Mouse (Mus musculus): ENCODE results near the gene Lime1.

Gene Lime1

GRCm38 (mm10) chr2:181391541-181391940 lies 11.7 kb downstream of the Lime1 start:
- DNase-seq, result no peak

GRCm38 (mm10) chr2:181392600-181393213 lies 12.8 kb downstream of the Lime1 start:
- DNase-seq, result peak; percentile 93

- DNase-seq, result no peak
Observed at GRCm38 (mm10) chr2:181394086-181394485, 14.2 kb downstream of the Lime1 start.

- DNase-seq, result no peak
Observed at GRCm38 (mm10) chr2:181397207-181397761, 17.4 kb downstream of the Lime1 start.

- DNase-seq, result no peak
Observed at GRCm38 (mm10) chr2:181401497-181401896, 21.6 kb downstream of the Lime1 start.

- no peak for DNase-seq
Observed at GRCm38 (mm10) chr2:181403722-181404121, 23.8 kb downstream of the Lime1 start.

- no peak for DNase-seq
Observed at GRCm38 (mm10) chr2:181409643-181410042, 29.8 kb downstream of the Lime1 start.

GRCm38 (mm10) chr2:181410760-181411473 lies 31.0 kb downstream of the Lime1 start:
- peak; percentile 77 for DNase-seq

GRCm38 (mm10) chr2:181413141-181413540 lies 33.3 kb downstream of the Lime1 start:
- no peak for DNase-seq

- DNase-seq, result peak; percentile 79
Observed at GRCm38 (mm10) chr2:181415945-181416344, 36.1 kb downstream of the Lime1 start.

GRCm38 (mm10) chr2:181419359-181419758 lies 39.5 kb downstream of the Lime1 start:
- DNase-seq, result no peak

GRCm38 (mm10) chr2:181420426-181420825 lies 40.5 kb downstream of the Lime1 start:
- no peak for DNase-seq

GRCm38 (mm10) chr2:181420903-181421638 lies 41.2 kb downstream of the Lime1 start:
- no peak for DNase-seq

GRCm38 (mm10) chr2:181423834-181424233 lies 44.0 kb downstream of the Lime1 start:
- no peak for DNase-seq
